Mouse (Mus musculus) olfactory bulb, adult 2 months (tissue): Measurements from ENCODE around the gene Gm49661.

Experiments
- CTCF ChIP-seq: fragments of 200-500 bp; IDR thresholded peaks from 2 replicates; pipeline ENCODE4 v1.5.1; 2012; ENCODE audit warnings: low read depth, mild to moderate bottlenecking, low read length, moderate library complexity; ENCODE audit not compliant: insufficient read depth
- POLR2A ChIP-seq: fragments of 200-500 bp; IDR thresholded peaks from 2 replicates; pipeline ENCODE4 v1.6.1; 2012; ENCODE audit warnings: mild to moderate bottlenecking, low read depth, low read length, moderate library complexity; ENCODE audit not compliant: insufficient read depth

GRCm38 (mm10) chr8:84936041-84936961, 32.9 kb downstream of the Gm49661 start:
- TF ChIP-seq CTCF (no peak), POLR2A (no peak)
